Mouse (Mus musculus) midbrain, postnatal 0 days (tissue): Measurements from ENCODE around the gene Dtl. TPM values are rescaled to one million over a fixed set of nuclear protein-coding genes. Genes with fewer than 3 reads are reported as not detected.

ENCODE experiments used
- ATAC-seq: fragments of 200-750 bp; cut with Nextera tagmentation; 2 replicates; pipeline ENCODE4 v1.8.0; 2017; ENCODE audit warnings: moderate number of reproducible peaks, mild to moderate bottlenecking, moderate TSS enrichment, moderate library complexity; ENCODE audit not compliant: low FRiP score
- DNase-seq: peaks from one replicate; pipeline ENCODE4 v3.0.0-alpha.2; 2015; ENCODE audit warnings: low spot score
- H3K27ac ChIP-seq: fragments of 300-500 bp; sonication (generic); 2 replicates; pipeline ENCODE4 v1.5.1; 2014; ENCODE audit warnings: low read depth, mild to moderate bottlenecking, low read length, mixed read lengths
- H3K27me3 ChIP-seq: fragments of 300-500 bp; sonication (generic); 2 replicates; pipeline ENCODE4 v1.6.1; 2014; ENCODE audit warnings: low read length, control low read depth, mixed read lengths; ENCODE audit not compliant: insufficient read depth
- H3K36me3 ChIP-seq: fragments of 300-500 bp; sonication (generic); 2 replicates; pipeline ENCODE4 v1.6.1; 2014; ENCODE audit warnings: low read length, control low read depth, mixed read lengths; ENCODE audit not compliant: insufficient read depth
- H3K4me1 ChIP-seq: fragments of 300-500 bp; sonication (generic); 2 replicates; pipeline ENCODE4 v1.6.1; 2014; ENCODE audit warnings: mild to moderate bottlenecking, control low read depth, antibody characterized with exemption, low read length, mixed read lengths; ENCODE audit not compliant: insufficient read depth
- H3K4me2 ChIP-seq: fragments of 300-500 bp; sonication (generic); 2 replicates; pipeline ENCODE4 v1.6.1; 2014; ENCODE audit warnings: low read depth, mild to moderate bottlenecking, low read length, mixed read lengths; ENCODE audit not compliant: poor library complexity, severe bottlenecking
- H3K4me3 ChIP-seq: fragments of 300-500 bp; sonication (generic); 2 replicates; pipeline ENCODE4 v1.5.1; 2014; ENCODE audit warnings: low read depth, mild to moderate bottlenecking, low read length, moderate library complexity
- H3K9ac ChIP-seq: fragments of 300-500 bp; sonication (generic); replicated peaks from 2 replicates; pipeline ENCODE4 v1.6.1; 2014; ENCODE audit warnings: mild to moderate bottlenecking, low read length, moderate library complexity, mixed read lengths; ENCODE audit not compliant: poor library complexity, severe bottlenecking
- H3K9me3 ChIP-seq: fragments of 300-500 bp; sonication (generic); 2 replicates; pipeline ENCODE4 v1.6.1; 2016; ENCODE audit warnings: low read length, control low read depth
- CTCF ChIP-seq: IDR thresholded peaks from 2 replicates; pipeline ENCODE4 v1.5.1; 2016; ENCODE audit warnings: antibody characterized with exemption, mild to moderate bottlenecking
- WGBS: fragments of 180-500 bp; shearing (Covaris S2); extraction: QIAGEN DNeasy Blood & Tissue Kit; methylation state at CpG from one replicate; pipeline ENCODE4 v1.1.7; 2014; 5-methylcytosine and 5-hydroxymethylcytosine counted together
- polyA plus RNA-seq: library from polyadenylated mRNA; unstranded; fragments of >200 nt; fragmentation: Nextera tagmentation; extraction: Ambion mirVana; gene quantifications from 2 replicates; pipeline ENCODE4 v1.2.1, GENCODE M21; 2015
- total RNA-seq: library from RNA; depleted of rRNA; stranded (reverse); fragments of >200 nt; gene quantifications from 2 replicates; pipeline ENCODE4 v1.2.3, GENCODE M21; 2014; rRNA removed

Gene Dtl
- total and polyA plus RNA-seq, 2 experiments from 2014 or later: 2.0 to 2.5 TPM

DNA sequence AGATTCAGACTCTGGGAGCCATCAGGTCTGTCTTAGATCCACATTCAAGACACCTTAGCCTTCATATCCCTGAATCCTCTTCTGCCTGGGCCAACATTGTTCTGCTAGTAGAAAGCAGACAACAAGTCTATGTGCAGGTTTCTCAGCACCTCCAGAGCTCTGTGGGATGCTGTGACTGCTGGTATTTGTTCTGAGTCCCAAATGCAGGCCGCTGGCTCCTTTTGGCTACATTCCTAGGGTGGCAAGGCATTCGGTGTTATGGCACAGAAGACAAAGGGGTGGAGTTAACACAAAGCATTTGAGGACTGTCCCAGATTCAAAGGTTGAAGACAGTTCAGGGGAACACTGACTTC lies 81.1 kb downstream of the Dtl start:
- no peak for TF ChIP-seq CTCF
- 60% methylated on average over 2 of the region's 2 CpGs for WGBS
- DNase-seq: no peak
- H3K4me2 ChIP-seq: no peak overlapping the region
- H3K4me1 ChIP-seq: no peaks in the 10 kb centered on the region
- no peaks in the 10 kb centered on the region for H3K9me3 ChIP-seq
- H3K27me3 ChIP-seq: no peaks in the 10 kb centered on the region
- H3K9ac ChIP-seq: no peak overlapping the region
- ATAC-seq: no peak
- no peak overlapping the region for H3K27ac ChIP-seq
- H3K4me3 ChIP-seq: no peak overlapping the region
- no peaks in the 10 kb centered on the region for H3K36me3 ChIP-seq

DNA sequence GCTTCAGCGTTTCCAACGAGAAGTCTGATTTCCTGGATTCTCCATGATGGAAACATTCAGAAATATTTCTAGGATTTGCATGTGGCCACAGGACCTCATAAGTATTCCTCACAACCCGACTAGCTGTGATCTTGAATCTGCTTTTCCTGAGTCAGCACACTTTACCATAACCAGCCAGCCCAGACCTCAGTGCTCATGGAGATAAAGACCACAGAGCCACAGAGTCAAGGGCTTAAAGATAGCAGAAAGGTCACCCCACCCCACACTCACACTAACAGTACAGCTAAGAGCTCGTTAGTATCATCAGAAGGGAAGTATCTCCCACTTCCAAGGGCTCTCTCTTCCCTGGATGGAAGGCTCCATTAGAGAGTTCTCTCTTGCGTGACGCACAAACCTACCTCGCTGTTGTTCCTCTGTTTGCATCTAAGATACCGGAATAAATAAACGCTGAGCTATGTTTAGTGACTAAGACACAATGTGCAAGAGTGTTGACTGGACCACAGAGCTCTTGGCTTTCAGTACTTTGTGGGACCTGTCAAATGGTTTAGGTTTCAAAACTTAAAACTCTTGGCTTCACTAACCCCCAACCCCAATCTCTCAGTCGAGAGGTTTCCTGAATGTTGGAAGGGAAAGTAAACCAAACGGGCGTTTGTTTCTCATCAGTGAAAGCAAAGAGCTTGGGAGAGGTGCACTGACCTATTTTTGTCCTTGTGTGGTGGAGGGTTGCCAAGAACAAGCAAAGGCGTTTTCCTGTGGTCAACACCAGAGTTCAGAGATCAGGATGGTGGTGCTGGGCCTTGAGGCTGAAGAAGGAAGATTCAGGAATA lies 81.7 kb downstream of the Dtl start:
- Histone ChIP-seq H3K4me1 (no peaks in the 10 kb centered on the region), H3K4me3 (no peak overlapping the region), H3K9ac (no peak overlapping the region), H3K27me3 (no peaks in the 10 kb centered on the region), H3K27ac (no peak overlapping the region), H3K36me3 (no peaks in the 10 kb centered on the region), H3K9me3 (no peaks in the 10 kb centered on the region), H3K4me2 (no peak overlapping the region)
- no peak for ATAC-seq
- WGBS: 80% methylated on average over 13 of the region's 13 CpGs
- TF ChIP-seq CTCF: no peak
- DNase-seq: no peak

DNA sequence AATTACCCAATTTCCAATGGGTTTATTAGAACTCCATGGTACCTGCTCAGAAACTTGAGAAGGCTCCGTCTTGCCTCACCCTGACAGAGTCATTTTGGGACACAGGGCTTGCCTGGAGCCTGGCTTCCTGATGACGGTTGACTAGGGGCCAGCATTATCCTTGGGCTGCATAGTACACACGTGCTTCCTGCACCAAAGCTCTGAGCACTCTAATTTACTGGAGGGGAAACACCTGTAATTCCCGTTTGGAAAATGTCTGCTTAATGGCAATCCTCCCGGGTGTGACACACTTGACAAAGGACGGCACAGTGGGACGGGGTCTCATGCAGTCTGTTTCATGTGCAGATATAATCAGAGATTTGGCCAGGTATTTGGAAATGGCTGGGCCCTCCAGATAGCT lies 84.9 kb downstream of the Dtl start:
- Histone ChIP-seq H3K27ac (no peak overlapping the region), H3K9ac (no peak overlapping the region), H3K9me3 (no peaks in the 10 kb centered on the region), H3K27me3 (no peaks in the 10 kb centered on the region), H3K4me2 (no peak overlapping the region), H3K4me1 (no peaks in the 10 kb centered on the region), H3K4me3 (no peak overlapping the region), H3K36me3 (no peaks in the 10 kb centered on the region)
- no peak for TF ChIP-seq CTCF
- ATAC-seq (no peak), DNase-seq (no peak)
- WGBS: 70% methylated on average over 7 of the region's 7 CpGs

Other genes starting within 250 kb of the Dtl start
- 19.7 and 23.2 TPM in 2 replicates for gene Tmem206, start 249.6 kb downstream of the Dtl start, total RNA-seq
- gene Tmem206, start 249.6 kb downstream of the Dtl start, polyA plus RNA-seq: 27.6 and 28.3 TPM in 2 replicates
- 39.1 and 63.2 TPM in 2 replicates for gene Ppp2r5a, start 172.3 kb downstream of the Dtl start, total RNA-seq
- gene Ppp2r5a, start 172.3 kb downstream of the Dtl start, polyA plus RNA-seq: 9.8 and 10.6 TPM in 2 replicates
- gene Ints7, start 92 bp upstream of the Dtl start, total RNA-seq: 33.1 and 40.4 TPM in 2 replicates
- gene Ints7, start 92 bp upstream of the Dtl start, polyA plus RNA-seq: 24.6 and 27.0 TPM in 2 replicates
- gene Lpgat1, start 142.3 kb upstream of the Dtl start, total RNA-seq: 56.2 and 79.5 TPM in 2 replicates
- gene Lpgat1, start 142.3 kb upstream of the Dtl start, polyA plus RNA-seq: 38.5 and 53.0 TPM in 2 replicates
- 2.2 and 2.6 TPM in 2 replicates for gene Nek2, start 245.9 kb upstream of the Dtl start, total RNA-seq
- 2.5 TPM in 2 replicates for gene Nek2, start 245.9 kb upstream of the Dtl start, polyA plus RNA-seq